Mouse (Mus musculus) liver, embryonic 14.5 days (tissue): Measurements from ENCODE around the gene Tox3. TPM values are rescaled to one million over a fixed set of nuclear protein-coding genes. Genes with fewer than 3 reads are reported as not detected.

Experiments
- ATAC-seq: fragments of 200-750 bp; cut with Nextera tagmentation; 2 replicates; pipeline ENCODE4 v1.8.0; 2017; ENCODE audit warnings: moderate number of reproducible peaks, mild to moderate bottlenecking, moderate library complexity; ENCODE audit not compliant: insufficient read depth
- DNase-seq, 3 experiments: peaks; one replicate each; pipeline ENCODE4 v3.0.0-alpha.2; 2012 to 2013; ENCODE audit warnings: low read depth in 3 of 3, low spot score in 3 of 3
- H3K27ac ChIP-seq: fragments of 300-500 bp; sonication (generic); 2 replicates; pipeline ENCODE4 v1.5.1; 2014; ENCODE audit warnings: moderate library complexity, mild to moderate bottlenecking, control low read depth, inconsistent platforms
- H3K27me3 ChIP-seq: fragments of 300-500 bp; sonication (generic); 2 replicates; pipeline ENCODE4 v1.6.1; 2014; ENCODE audit warnings: mild to moderate bottlenecking, low read length, moderate library complexity; ENCODE audit not compliant: control insufficient read depth, insufficient read depth
- H3K36me3 ChIP-seq: fragments of 300-500 bp; sonication (generic); replicated peaks from 2 replicates; pipeline ENCODE4 v1.6.1; 2014; ENCODE audit warnings: low read depth; ENCODE audit not compliant: control insufficient read depth, insufficient read depth
- H3K4me1 ChIP-seq, 2 experiments: fragments of 200-500 bp in 1 of 2; fragments of 300-500 bp in 1 of 2; sonication (generic) in 1 of 2; replicated peaks; 2 replicates each; pipeline ENCODE4 v1.6.1; 2012 to 2014; ENCODE audit warnings: antibody characterized with exemption in 1 of 2, inconsistent platforms in 1 of 2, low read length in 1 of 2; ENCODE audit not compliant: control insufficient read depth in 2 of 2, insufficient read depth in 2 of 2
- H3K4me2 ChIP-seq: fragments of 300-500 bp; sonication (generic); 2 replicates; pipeline ENCODE4 v1.6.1; 2014; ENCODE audit warnings: low read depth, mild to moderate bottlenecking, control low read depth, moderate library complexity
- H3K4me3 ChIP-seq, 2 experiments: fragments of 200-500 bp in 1 of 2; fragments of 300-500 bp in 1 of 2; sonication (generic) in 1 of 2; 2 replicates each; pipeline ENCODE4 v1.5.1; 2012 to 2014; ENCODE audit warnings: low read depth in 2 of 2, low read length in 2 of 2, mild to moderate bottlenecking in 2 of 2, control low read depth in 1 of 2, inconsistent platforms in 1 of 2, moderate library complexity in 1 of 2; ENCODE audit not compliant: insufficient read depth in 1 of 2
- H3K9ac ChIP-seq: fragments of 300-500 bp; sonication (generic); replicated peaks from 2 replicates; pipeline ENCODE4 v1.6.1; 2014; ENCODE audit warnings: mild to moderate bottlenecking, control low read depth, moderate library complexity
- H3K9me3 ChIP-seq: fragments of 300-500 bp; sonication (generic); 2 replicates; pipeline ENCODE4 v1.6.1; 2016; ENCODE audit warnings: low read length, mixed read lengths; ENCODE audit not compliant: control insufficient read depth
- CTCF ChIP-seq: IDR thresholded peaks from 2 replicates; pipeline ENCODE4 v1.5.1; 2016; ENCODE audit warnings: antibody characterized with exemption, low read depth, control low read depth
- EP300 ChIP-seq: IDR thresholded peaks from 2 replicates; pipeline ENCODE4 v1.6.1; 2016; ENCODE audit warnings: antibody characterized with exemption, low read depth
- WGBS: fragments of 180-500 bp; shearing (Covaris S2); extraction: QIAGEN DNeasy Blood & Tissue Kit; methylation state at CpG from one replicate; pipeline ENCODE4 v1.1.7; 2014; ENCODE audit not compliant: insufficient replicate concordance; 5-methylcytosine and 5-hydroxymethylcytosine counted together
- polyA plus RNA-seq, 2 experiments: library from polyadenylated mRNA; depleted of rRNA in 1 of 2; stranded (reverse) in 1 of 2; unstranded in 1 of 2; fragments of >200 nt; fragmentation: Nextera tagmentation in 1 of 2; extraction: Ambion mirVana in 1 of 2; gene quantifications; 2 replicates each; pipeline versions ENCODE4 v1.2.1 to v1.2.3; 2012 to 2014

Tox3 gene
- polyA plus RNA-seq, 2 experiments: 0.06 to 0.23 TPM

DNA sequence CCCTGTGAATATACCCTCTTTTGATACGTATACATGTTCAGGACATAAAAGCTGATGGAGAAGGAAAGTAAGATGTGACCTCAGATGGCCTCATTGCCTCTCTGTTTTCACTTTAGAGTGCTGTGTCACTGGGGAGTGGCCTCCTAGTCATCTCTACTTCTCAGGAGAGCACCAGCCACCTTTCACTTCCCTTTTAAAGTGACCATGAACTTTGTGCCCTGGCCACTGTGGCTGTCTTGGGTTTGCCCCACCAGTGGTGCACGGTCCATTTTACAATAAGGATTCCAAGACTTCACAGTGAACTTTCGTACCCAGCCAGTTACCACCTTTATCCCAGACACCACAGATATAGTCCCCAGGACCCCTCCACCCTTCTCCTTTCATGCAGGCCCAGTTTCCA is 29.9 kb upstream of the Tox3 start:
- no peaks in the 10 kb centered on the region for H3K36me3 ChIP-seq
- no peak overlapping the region for H3K4me2 ChIP-seq
- no peaks in the 10 kb centered on the region for H3K9me3 ChIP-seq
- TF ChIP-seq CTCF (no peak), EP300 (no peak)
- no peaks in the 10 kb centered on the region for H3K4me1 ChIP-seq
- no peak overlapping the region for H3K4me3 ChIP-seq
- H3K27me3 ChIP-seq: no peaks in the 10 kb centered on the region
- WGBS: 67% methylated on average over 3 of the region's 3 CpGs
- H3K27ac ChIP-seq: no peak overlapping the region
- ATAC-seq (no peak), DNase-seq (no peak)
- H3K9ac ChIP-seq: no peak overlapping the region

GRCm38 (mm10) chr8:90371611-90372222 is 23.6 kb upstream of the Tox3 start:
- no peak for ATAC-seq
- H3K4me2 ChIP-seq: no peak overlapping the region
- no peak overlapping the region for H3K27ac ChIP-seq
- H3K4me1 ChIP-seq: no peaks in the 10 kb centered on the region
- WGBS: 56% methylated on average over 10 of the region's 10 CpGs
- TF ChIP-seq EP300: no peak
- TF ChIP-seq CTCF: no peak
- H3K27me3 ChIP-seq: no peaks in the 10 kb centered on the region
- H3K9me3 ChIP-seq: no peaks in the 10 kb centered on the region
- no peak for DNase-seq
- H3K9ac ChIP-seq: no peak overlapping the region
- H3K36me3 ChIP-seq: no peaks in the 10 kb centered on the region
- no peak overlapping the region for H3K4me3 ChIP-seq

- Histone ChIP-seq H3K36me3 (no peaks in the 10 kb centered on the region), H3K9me3 (no peaks in the 10 kb centered on the region), H3K4me2 (no peak overlapping the region), H3K27ac (no peak overlapping the region), H3K4me1 (no peaks in the 10 kb centered on the region), H3K9ac (no peak overlapping the region), H3K4me3 (no peak overlapping the region), H3K27me3 (no peaks in the 10 kb centered on the region)
- WGBS: 16% methylated on average over 3 of the region's 3 CpGs
- TF ChIP-seq EP300: no peak
- no peak for TF ChIP-seq CTCF
- DNase-seq: no peak
- ATAC-seq: no peak
These were observed 21.7 kb upstream of the Tox3 start for GRCm38 (mm10) chr8:90369876-90370275.

DNA sequence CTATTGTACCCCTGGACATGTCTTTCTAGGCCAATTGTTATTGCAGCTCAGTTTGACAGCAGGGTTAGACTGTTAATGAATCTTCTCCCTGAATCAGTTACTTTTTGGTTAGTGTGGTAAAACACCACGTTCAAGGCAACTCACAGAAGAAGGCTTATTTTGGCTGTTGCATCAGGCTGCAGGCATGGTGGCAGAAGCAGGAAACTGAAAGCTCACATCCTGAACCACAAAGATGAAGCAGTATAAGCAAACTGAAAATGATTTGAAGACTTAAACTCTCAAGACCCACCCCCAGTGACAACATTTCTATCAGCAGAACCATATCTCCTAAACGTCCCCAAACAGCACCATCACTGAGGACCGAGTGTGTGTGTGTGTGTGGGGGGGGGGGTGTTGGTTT is 8.6 kb upstream of the Tox3 start:
- no peak overlapping the region for H3K4me2 ChIP-seq
- H3K4me3 ChIP-seq: no peak overlapping the region
- H3K27ac ChIP-seq: no peak overlapping the region
- no peak for ATAC-seq
- H3K36me3 ChIP-seq: no peaks in the 10 kb centered on the region
- H3K9me3 ChIP-seq: no peaks in the 10 kb centered on the region
- H3K27me3 ChIP-seq: no peaks in the 10 kb centered on the region
- WGBS: 16% methylated on average over 3 of the region's 3 CpGs
- no peak for DNase-seq
- TF ChIP-seq EP300: no peak
- no peak for TF ChIP-seq CTCF
- H3K9ac ChIP-seq: no peak overlapping the region
- H3K4me1 ChIP-seq: no peaks in the 10 kb centered on the region

- no peak overlapping the region for H3K27ac ChIP-seq
- no peak overlapping the region for H3K9ac ChIP-seq
- 60% methylated on average over 3 of the region's 3 CpGs for WGBS
- ATAC-seq (no peak), DNase-seq (no peak)
- H3K9me3 ChIP-seq: no peaks in the 10 kb centered on the region
- no peak for TF ChIP-seq EP300
- no peak for TF ChIP-seq CTCF
- H3K4me3 ChIP-seq: no peak overlapping the region
- no peaks in the 10 kb centered on the region for H3K36me3 ChIP-seq
- H3K4me2 ChIP-seq: no peak overlapping the region
- H3K4me1 ChIP-seq: no peaks in the 10 kb centered on the region
- no peaks in the 10 kb centered on the region; the same call in 1 of the 2 replicates for H3K27me3 ChIP-seq
These were observed 6.6 kb upstream of the Tox3 start for GRCm38 (mm10) chr8:90354782-90355181.
